Mouse (Mus musculus) heart, embryonic 16.5 days (tissue): ENCODE results near the gene Gosr1. TPM values are rescaled to one million over a fixed set of nuclear protein-coding genes. Genes with fewer than 3 reads are reported as not detected.

Experiments used
- ATAC-seq: fragments of 200-750 bp; cut with Nextera tagmentation; replicated peaks from 2 replicates; pipeline ENCODE4 v1.8.0; 2017; ENCODE audit warnings: moderate number of reproducible peaks; ENCODE audit not compliant: insufficient read depth, low FRiP score; ENCODE audit errors: extremely low read depth
- H3K27ac ChIP-seq: fragments of 300-500 bp; sonication (generic); 2 replicates; pipeline ENCODE4 v1.5.1; 2014; ENCODE audit warnings: mild to moderate bottlenecking, low read length, control low read depth, moderate library complexity
- H3K27me3 ChIP-seq: fragments of 300-500 bp; sonication (generic); 2 replicates; pipeline ENCODE4 v1.6.1; 2014; ENCODE audit warnings: low read length, mixed read lengths; ENCODE audit not compliant: control insufficient read depth, insufficient read depth
- H3K36me3 ChIP-seq: fragments of 300-500 bp; sonication (generic); 2 replicates; pipeline ENCODE4 v1.6.1; 2014; ENCODE audit not compliant: control insufficient read depth, insufficient read depth
- H3K4me1 ChIP-seq: fragments of 300-500 bp; sonication (generic); 2 replicates; pipeline ENCODE4 v1.6.1; 2014; ENCODE audit warnings: low read length, mixed read lengths; ENCODE audit not compliant: control insufficient read depth, insufficient read depth
- H3K4me2 ChIP-seq: fragments of 300-500 bp; sonication (generic); 2 replicates; pipeline ENCODE4 v1.6.1; 2014; ENCODE audit warnings: low read depth, mild to moderate bottlenecking, control low read depth, low read length
- H3K4me3 ChIP-seq: fragments of 300-500 bp; sonication (generic); 2 replicates; pipeline ENCODE4 v1.5.1; 2014; ENCODE audit warnings: mild to moderate bottlenecking, control low read depth, low read length
- H3K9ac ChIP-seq: fragments of 300-500 bp; sonication (generic); 2 replicates; pipeline ENCODE4 v1.6.1; 2014; ENCODE audit warnings: low read length, control low read depth
- H3K9me3 ChIP-seq: fragments of 300-500 bp; sonication (generic); replicated peaks from 2 replicates; pipeline ENCODE4 v1.6.1; 2016; ENCODE audit warnings: low read length; ENCODE audit not compliant: control insufficient read depth
- WGBS: fragments of 180-500 bp; shearing (Covaris S2); extraction: QIAGEN DNeasy Blood & Tissue Kit; methylation state at CpG from one replicate; pipeline ENCODE4 v1.1.7; 2014; 5-methylcytosine and 5-hydroxymethylcytosine counted together
- polyA plus RNA-seq: library from polyadenylated mRNA; unstranded; fragments of >200 nt; fragmentation: Nextera tagmentation; extraction: Ambion mirVana; gene quantifications from 2 replicates; pipeline ENCODE4 v1.2.1, GENCODE M21; 2015

The Gosr1 gene
- polyA plus RNA-seq, 1 experiment from 2014 or later, result 20.9 TPM

GRCm38 (mm10) chr11:76717000-76717399 is 46.4 kb downstream of the Gosr1 start:
- no peaks in the 10 kb centered on the region for H3K9me3 ChIP-seq
- ATAC-seq, result no peak
- no peaks in the 10 kb centered on the region for H3K4me1 ChIP-seq
- H3K4me2 ChIP-seq, result no peak overlapping the region
- WGBS, result 78% methylated on average over 4 of the region's 4 CpGs
- H3K27ac ChIP-seq, result no peak overlapping the region
- no peaks in the 10 kb centered on the region for H3K27me3 ChIP-seq
- no peaks in the 10 kb centered on the region for H3K36me3 ChIP-seq
- H3K9ac ChIP-seq, result no peak overlapping the region
- H3K4me3 ChIP-seq, result no peak overlapping the region

- Histone ChIP-seq H3K4me2 (no peak overlapping the region), H3K4me1 (no peaks in the 10 kb centered on the region), H3K36me3 (no peaks in the 10 kb centered on the region), H3K27me3 (no peaks in the 10 kb centered on the region), H3K27ac (no peak overlapping the region), H3K9ac (no peak overlapping the region), H3K4me3 (no peak overlapping the region), H3K9me3 (peaks cover 2% of the 10 kb centered on the region; the same call in 1 of the 2 replicates)
- ATAC-seq, result no peak
- 31% methylated on average over 11 of the region's 17 CpGs for WGBS
Measured at GRCm38 (mm10) chr11:76709625-76710452, 53.5 kb downstream of the Gosr1 start.

- no peak for ATAC-seq
- Histone ChIP-seq H3K27me3 (no peaks in the 10 kb centered on the region), H3K9ac (no peak overlapping the region), H3K9me3 (peaks cover 2% of the 10 kb centered on the region; the same call in 1 of the 2 replicates), H3K4me1 (no peaks in the 10 kb centered on the region), H3K4me2 (no peak overlapping the region), H3K36me3 (no peaks in the 10 kb centered on the region), H3K4me3 (no peak overlapping the region), H3K27ac (no peak overlapping the region)
- 42% methylated on average over 1 of the region's 1 CpGs for WGBS
Measured at GRCm38 (mm10) chr11:76708881-76709280, 54.5 kb downstream of the Gosr1 start.

- 73% methylated on average over 1 of the region's 1 CpGs for WGBS
- no peaks in the 10 kb centered on the region for H3K36me3 ChIP-seq
Measured at GRCm38 (mm10) chr11:76708066-76708465, 55.3 kb downstream of the Gosr1 start.

GRCm38 (mm10) chr11:76707656-76708055 is 55.7 kb downstream of the Gosr1 start:
- Histone ChIP-seq H3K36me3 (no peaks in the 10 kb centered on the region), H3K4me3 (no peak overlapping the region), H3K9ac (no peak overlapping the region), H3K4me2 (no peak overlapping the region), H3K9me3 (peaks cover 2% of the 10 kb centered on the region; the same call in 1 of the 2 replicates), H3K27me3 (no peaks in the 10 kb centered on the region), H3K27ac (no peak overlapping the region), H3K4me1 (no peaks in the 10 kb centered on the region)
- no peak for ATAC-seq
- 84% methylated on average over 3 of the region's 3 CpGs for WGBS

More at GRCm38 (mm10) chr11:76708066-76708465, 55.3 kb downstream of the Gosr1 start:
- no peak overlapping the region for H3K9ac ChIP-seq
- H3K27me3 ChIP-seq, result no peaks in the 10 kb centered on the region
- no peak for ATAC-seq
- H3K9me3 ChIP-seq, result peaks cover 2% of the 10 kb centered on the region; the same call in 1 of the 2 replicates
- no peak overlapping the region for H3K4me3 ChIP-seq
- H3K27ac ChIP-seq, result no peak overlapping the region
- H3K4me1 ChIP-seq, result no peaks in the 10 kb centered on the region
- H3K4me2 ChIP-seq, result no peak overlapping the region

- WGBS, result 44% methylated on average over 9 of the region's 9 CpGs
- Histone ChIP-seq H3K9me3 (no peaks in the 10 kb centered on the region), H3K27me3 (no peaks in the 10 kb centered on the region; the same call in none of the 2 replicates), H3K27ac (no peak overlapping the region), H3K4me1 (no peaks in the 10 kb centered on the region), H3K4me2 (peak overlapping the region; percentile 24), H3K4me3 (peak overlapping the region; percentile 4; the same call in 1 of the 2 replicates), H3K9ac (no peak overlapping the region), H3K36me3 (no peaks in the 10 kb centered on the region)
- ATAC-seq, result no peak
Measured at GRCm38 (mm10) chr11:76699626-76700025, 63.8 kb downstream of the Gosr1 start.

GRCm38 (mm10) chr11:76695810-76696209 is 67.6 kb downstream of the Gosr1 start:
- peak overlapping the region; percentile 21; the same call in 1 of the 2 replicates for H3K4me2 ChIP-seq
- 64% methylated on average over 6 of the region's 6 CpGs for WGBS
- H3K4me3 ChIP-seq, result no peak overlapping the region

GRCm38 (mm10) chr11:76692096-76692495 is 71.3 kb downstream of the Gosr1 start:
- Histone ChIP-seq H3K36me3 (no peaks in the 10 kb centered on the region), H3K27ac (no peak overlapping the region), H3K27me3 (no peaks in the 10 kb centered on the region; the same call in 1 of the 2 replicates), H3K4me3 (no peak overlapping the region), H3K9me3 (no peaks in the 10 kb centered on the region), H3K4me1 (no peaks in the 10 kb centered on the region), H3K9ac (no peak overlapping the region), H3K4me2 (no peak overlapping the region)
- ATAC-seq, result no peak
- 63% methylated on average over 3 of the region's 3 CpGs for WGBS

More at GRCm38 (mm10) chr11:76695810-76696209, 67.6 kb downstream of the Gosr1 start:
- no peak for ATAC-seq
- Histone ChIP-seq H3K36me3 (no peaks in the 10 kb centered on the region), H3K9ac (no peak overlapping the region), H3K27me3 (no peaks in the 10 kb centered on the region; the same call in none of the 2 replicates), H3K27ac (no peak overlapping the region), H3K4me1 (no peaks in the 10 kb centered on the region), H3K9me3 (no peaks in the 10 kb centered on the region)

- H3K9me3 ChIP-seq, result no peaks in the 10 kb centered on the region
- no peak overlapping the region for H3K4me2 ChIP-seq
- 55% methylated on average over 2 of the region's 2 CpGs for WGBS
- H3K27me3 ChIP-seq, result no peaks in the 10 kb centered on the region
- H3K4me1 ChIP-seq, result no peaks in the 10 kb centered on the region
- H3K36me3 ChIP-seq, result no peaks in the 10 kb centered on the region
- ATAC-seq, result no peak
- no peak overlapping the region for H3K9ac ChIP-seq
- H3K4me3 ChIP-seq, result no peak overlapping the region
- no peak overlapping the region for H3K27ac ChIP-seq
Measured at GRCm38 (mm10) chr11:76685604-76686003, 77.8 kb downstream of the Gosr1 start.
